Mouse (Mus musculus) hindbrain, embryonic 12.5 days (tissue): Measurements from ENCODE around the gene Rnf19b. TPM values are rescaled to one million over a fixed set of nuclear protein-coding genes. Genes with fewer than 3 reads are reported as not detected.

Experiments
- ATAC-seq: fragments of 200-750 bp; cut with Nextera tagmentation; 2 replicates; pipeline ENCODE4 v1.8.0; 2017; ENCODE audit warnings: moderate TSS enrichment; ENCODE audit not compliant: low FRiP score
- H3K27ac ChIP-seq: fragments of 300-500 bp; sonication (generic); 2 replicates; pipeline ENCODE4 v1.5.1; 2016; ENCODE audit warnings: mild to moderate bottlenecking
- H3K27me3 ChIP-seq: fragments of 300-500 bp; sonication (generic); 2 replicates; pipeline ENCODE4 v1.6.1; 2016; ENCODE audit warnings: mild to moderate bottlenecking
- H3K36me3 ChIP-seq: fragments of 300-500 bp; sonication (generic); 2 replicates; pipeline ENCODE4 v1.6.1; 2016; ENCODE audit warnings: mild to moderate bottlenecking
- H3K4me1 ChIP-seq: fragments of 300-500 bp; sonication (generic); 2 replicates; pipeline ENCODE4 v1.6.1; 2016
- H3K4me2 ChIP-seq: fragments of 300-500 bp; sonication (generic); replicated peaks from 2 replicates; pipeline ENCODE4 v1.6.1; 2016; ENCODE audit warnings: mild to moderate bottlenecking
- H3K4me3 ChIP-seq: fragments of 300-500 bp; sonication (generic); 2 replicates; pipeline ENCODE4 v1.5.1; 2016; ENCODE audit warnings: mild to moderate bottlenecking
- H3K9ac ChIP-seq: fragments of 300-500 bp; sonication (generic); 2 replicates; pipeline ENCODE4 v1.6.1; 2016; ENCODE audit warnings: mild to moderate bottlenecking, moderate library complexity
- H3K9me3 ChIP-seq: fragments of 300-500 bp; sonication (generic); replicated peaks from 2 replicates; pipeline ENCODE4 v1.6.1; 2016; ENCODE audit warnings: mild to moderate bottlenecking
- WGBS: fragments of 180-500 bp; shearing (Covaris S2); methylation state at CpG from one replicate; pipeline ENCODE4 v1.1.7; 2016; 5-methylcytosine and 5-hydroxymethylcytosine counted together
- polyA plus RNA-seq: library from polyadenylated mRNA; unstranded; fragments of >200 nt; fragmentation: Nextera tagmentation; extraction: Ambion mirVana; gene quantifications from 2 replicates; pipeline ENCODE4 v1.2.1, GENCODE M21; 2016

Gene Rnf19b
- polyA plus RNA-seq, 1 experiment from 2014 or later, result 17.7 TPM

DNA sequence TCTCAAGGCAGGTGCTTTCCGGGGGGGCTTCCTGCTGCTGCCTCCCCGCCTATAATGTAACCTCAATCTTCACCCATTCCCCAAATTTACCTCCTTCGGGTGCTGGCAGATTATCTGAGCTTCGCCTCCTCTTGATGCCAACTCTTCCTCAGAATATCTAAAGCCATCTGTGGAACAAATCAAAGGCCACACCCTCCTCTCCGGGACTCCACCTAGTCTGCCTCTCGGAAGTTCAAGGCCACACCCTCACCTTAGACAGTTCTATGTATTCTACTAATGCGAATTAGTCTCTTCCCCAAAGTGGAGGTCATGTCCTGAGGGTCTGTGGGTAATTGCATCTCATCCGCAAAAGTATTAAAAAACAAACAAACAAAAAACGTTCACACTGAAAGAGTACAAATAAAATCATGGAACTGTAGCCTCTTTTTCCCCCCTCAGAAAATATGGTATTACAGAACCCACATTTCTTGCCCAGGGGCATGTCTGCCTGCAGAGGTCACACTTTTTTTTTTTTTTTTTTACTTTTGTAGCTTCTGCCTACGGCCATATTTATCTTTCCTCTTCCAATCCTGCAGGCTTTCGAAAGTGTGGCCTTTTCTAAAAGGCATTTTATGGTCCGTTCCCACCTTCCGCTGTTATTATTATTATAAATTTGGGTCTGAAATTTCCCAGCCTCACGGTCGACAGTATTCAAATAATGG, 10.2 kb upstream of the Rnf19b start:
- Histone ChIP-seq H3K4me1 (peaks cover 18% of the 10 kb centered on the region), H3K27me3 (peaks cover 41% of the 10 kb centered on the region), H3K27ac (peak overlapping the region; percentile 96), H3K9me3 (no peaks in the 10 kb centered on the region), H3K9ac (peak overlapping the region; percentile 75), H3K4me2 (peak overlapping the region; percentile 92), H3K36me3 (no peaks in the 10 kb centered on the region), H3K4me3 (peak overlapping the region; percentile 47)
- 20% methylated on average over 15 of the region's 15 CpGs for WGBS
- ATAC-seq, result no peak

DNA sequence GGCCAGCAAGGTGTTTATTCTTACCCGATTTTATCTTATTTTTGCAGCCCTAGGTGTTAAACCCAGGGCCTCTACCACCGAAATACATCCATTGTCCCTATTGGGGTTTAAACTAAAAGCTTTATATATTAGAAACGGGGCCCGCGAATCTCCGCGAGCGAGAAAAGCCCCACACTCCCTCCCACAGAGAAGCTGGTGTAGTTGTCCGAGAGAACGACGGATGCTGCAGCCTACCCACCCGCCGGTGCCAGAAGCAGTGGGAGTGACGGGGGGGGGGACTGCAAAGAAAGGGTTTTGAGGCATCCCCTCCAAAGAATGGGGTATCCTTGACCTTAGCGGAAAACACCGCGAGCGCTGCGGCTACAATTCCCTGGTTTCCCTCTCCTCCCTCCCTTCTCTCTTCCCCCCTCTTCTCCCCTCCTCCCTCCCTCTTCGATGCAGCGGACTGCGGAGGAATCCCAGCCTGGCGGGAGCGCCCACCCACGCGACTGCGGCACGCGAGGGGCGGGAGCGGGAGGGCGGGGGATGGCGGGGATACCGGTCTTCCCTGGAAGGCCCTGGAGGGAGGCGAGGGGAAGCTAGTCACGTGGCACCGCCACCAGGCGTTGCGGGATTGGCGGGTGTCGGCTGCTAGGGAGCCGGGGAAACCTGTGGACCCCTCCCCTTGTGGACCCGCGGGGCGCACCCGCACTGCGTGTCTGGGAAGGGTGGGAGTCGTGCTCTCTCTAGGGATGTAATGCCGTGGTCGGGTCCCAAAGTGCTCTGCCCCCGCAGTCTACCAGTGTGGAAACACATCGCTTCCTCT, 9.4 kb upstream of the Rnf19b start:
- Histone ChIP-seq H3K4me1 (peaks cover 18% of the 10 kb centered on the region), H3K36me3 (no peaks in the 10 kb centered on the region), H3K27ac (peak overlapping the region; percentile 96), H3K9me3 (no peaks in the 10 kb centered on the region), H3K9ac (peak overlapping the region; percentile 75), H3K4me3 (peak overlapping the region; percentile 47), H3K4me2 (peak overlapping the region; percentile 92), H3K27me3 (peaks cover 41% of the 10 kb centered on the region)
- peak; percentile 94 for ATAC-seq
- under 1% methylated on average over 40 of the region's 52 CpGs for WGBS

DNA sequence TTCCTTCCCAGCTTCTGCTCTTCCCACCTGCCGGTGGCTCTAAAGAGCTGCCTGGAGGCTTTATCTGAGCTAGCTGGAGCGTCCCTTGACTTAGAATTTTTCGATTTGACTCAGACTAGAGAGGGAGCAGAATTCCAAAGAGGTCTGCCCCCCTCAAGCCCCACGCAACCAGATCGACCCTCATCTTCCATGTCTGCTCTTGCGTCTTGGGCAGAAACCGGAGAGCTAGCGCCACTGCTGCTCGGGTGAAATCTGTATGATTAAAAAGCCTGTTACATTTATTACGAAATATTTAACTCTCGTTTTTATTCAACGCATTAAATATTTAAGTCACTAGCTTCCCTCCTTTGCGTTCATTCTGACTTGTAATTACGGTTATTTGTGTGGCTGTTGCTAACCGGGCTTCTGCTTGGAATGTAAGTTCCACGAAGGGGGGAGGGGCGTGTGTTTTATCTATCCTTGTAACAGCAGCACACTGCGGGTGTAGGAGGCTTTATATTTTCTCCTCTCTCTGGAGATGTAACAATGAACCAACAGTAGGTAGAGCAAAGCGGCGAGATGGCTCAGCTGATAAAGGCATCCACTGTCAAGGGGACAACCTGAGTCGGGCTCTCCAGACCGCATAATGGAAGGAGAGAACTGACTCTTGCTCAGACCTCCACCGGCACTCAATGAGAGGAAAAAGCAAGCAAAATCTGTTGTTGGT, 8.6 kb upstream of the Rnf19b start:
- Histone ChIP-seq H3K9ac (peak overlapping the region; percentile 75), H3K9me3 (no peaks in the 10 kb centered on the region), H3K27ac (peak overlapping the region; percentile 96), H3K4me1 (peaks cover 18% of the 10 kb centered on the region), H3K4me3 (peak overlapping the region; percentile 47), H3K4me2 (peak overlapping the region; percentile 92), H3K27me3 (peaks cover 41% of the 10 kb centered on the region), H3K36me3 (no peaks in the 10 kb centered on the region)
- ATAC-seq, result peak; percentile 12
- 3% methylated on average over 23 of the region's 23 CpGs for WGBS

DNA sequence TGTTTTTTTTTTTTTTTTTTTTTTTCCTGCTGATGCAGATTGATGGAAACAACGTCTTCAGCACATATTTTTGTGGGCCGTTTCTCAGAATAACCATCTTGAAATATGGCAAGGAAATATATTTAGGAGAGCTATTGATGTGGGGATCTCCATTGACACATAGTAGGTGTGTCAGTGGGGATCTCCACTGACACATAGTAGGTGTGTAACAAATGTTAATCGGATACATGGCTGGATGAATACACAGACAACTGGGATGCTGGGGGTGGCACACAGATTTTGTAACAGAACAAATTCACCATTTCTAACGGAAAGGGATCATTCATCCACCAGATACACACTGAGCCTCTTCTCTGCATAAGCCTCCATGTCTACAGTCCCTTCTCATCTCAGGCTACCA, 7.7 kb upstream of the Rnf19b start:
- no peak overlapping the region for H3K9ac ChIP-seq
- peaks cover 41% of the 10 kb centered on the region for H3K27me3 ChIP-seq
- peak overlapping the region; percentile 96; the same call in 1 of the 2 replicates for H3K27ac ChIP-seq
- peaks cover 18% of the 10 kb centered on the region for H3K4me1 ChIP-seq
- H3K9me3 ChIP-seq, result no peaks in the 10 kb centered on the region
- WGBS, result 72% methylated on average over 4 of the region's 4 CpGs
- no peaks in the 10 kb centered on the region for H3K36me3 ChIP-seq
- no peak overlapping the region for H3K4me2 ChIP-seq
- no peak for ATAC-seq
- no peak overlapping the region for H3K4me3 ChIP-seq

DNA sequence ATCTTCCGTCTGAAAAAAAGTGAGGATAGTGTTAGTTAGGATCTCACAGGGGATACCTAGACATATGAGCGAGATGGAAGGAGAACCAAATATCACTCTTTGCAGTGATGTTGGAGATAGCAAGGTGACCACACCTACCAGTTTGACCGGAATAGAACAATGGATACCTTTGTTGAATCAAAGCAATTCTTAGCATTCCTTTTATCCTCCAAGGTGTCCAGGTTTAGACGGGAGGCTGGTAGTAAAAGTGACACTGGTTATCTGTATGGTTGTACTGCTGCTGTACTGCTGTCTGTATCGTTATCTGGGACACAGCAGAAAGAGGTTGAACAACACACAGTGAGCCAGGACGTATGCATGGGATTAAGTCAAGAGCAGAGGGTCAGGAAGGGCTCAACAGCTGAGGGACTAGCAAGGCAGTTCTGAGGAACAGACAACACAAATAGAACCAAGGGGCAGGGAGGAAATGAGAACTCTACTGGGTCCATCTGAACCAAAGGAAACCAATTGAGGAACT, 7.1 kb upstream of the Rnf19b start:
- Histone ChIP-seq H3K36me3 (no peaks in the 10 kb centered on the region), H3K4me3 (no peak overlapping the region), H3K9ac (no peak overlapping the region), H3K27ac (no peak overlapping the region), H3K9me3 (no peaks in the 10 kb centered on the region), H3K4me1 (peaks cover 18% of the 10 kb centered on the region), H3K27me3 (peaks cover 37% of the 10 kb centered on the region), H3K4me2 (no peak overlapping the region)
- ATAC-seq, result no peak
- WGBS, result 71% methylated on average over 6 of the region's 6 CpGs

DNA sequence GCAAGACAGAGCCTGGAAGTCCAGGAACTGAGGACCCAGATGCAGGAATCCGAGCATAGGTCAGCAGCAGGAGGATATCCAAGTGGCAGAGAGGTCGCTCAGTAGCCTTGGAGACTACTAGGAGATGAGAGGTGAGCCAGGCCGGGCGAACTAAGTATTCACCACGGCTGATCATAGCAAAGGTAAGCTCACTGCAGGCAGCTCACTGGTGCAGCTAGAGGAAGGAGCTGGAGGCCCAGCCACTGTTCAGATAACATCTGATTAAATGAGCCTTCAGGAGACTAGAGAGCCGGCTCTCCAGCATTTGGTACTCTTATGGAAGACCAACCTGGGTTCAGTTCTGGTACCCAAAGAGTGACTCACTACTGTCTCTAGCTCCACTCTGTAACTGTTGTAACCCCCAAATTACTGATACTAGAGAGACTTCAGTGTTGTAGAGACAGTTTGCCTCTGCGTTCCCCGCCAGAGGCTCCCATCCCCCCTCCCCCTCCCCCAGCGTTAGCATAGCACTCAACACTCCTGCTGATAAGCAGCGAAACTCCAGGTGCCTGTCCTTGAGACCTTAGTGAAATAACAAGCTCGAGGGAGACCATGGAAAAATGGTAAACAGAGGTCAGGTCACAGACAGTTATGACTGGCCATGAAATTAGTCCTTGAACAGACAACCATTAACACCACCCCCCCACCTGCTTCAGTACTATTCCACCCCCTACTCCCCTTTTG, 6.4 kb upstream of the Rnf19b start:
- H3K9ac ChIP-seq, result no peak overlapping the region
- H3K27ac ChIP-seq, result no peak overlapping the region
- H3K9me3 ChIP-seq, result no peaks in the 10 kb centered on the region
- H3K4me3 ChIP-seq, result no peak overlapping the region
- H3K36me3 ChIP-seq, result no peaks in the 10 kb centered on the region
- WGBS, result 29% methylated on average over 11 of the region's 11 CpGs
- H3K4me1 ChIP-seq, result peaks cover 18% of the 10 kb centered on the region
- peaks cover 31% of the 10 kb centered on the region for H3K27me3 ChIP-seq
- no peak for ATAC-seq
- H3K4me2 ChIP-seq, result no peak overlapping the region

DNA sequence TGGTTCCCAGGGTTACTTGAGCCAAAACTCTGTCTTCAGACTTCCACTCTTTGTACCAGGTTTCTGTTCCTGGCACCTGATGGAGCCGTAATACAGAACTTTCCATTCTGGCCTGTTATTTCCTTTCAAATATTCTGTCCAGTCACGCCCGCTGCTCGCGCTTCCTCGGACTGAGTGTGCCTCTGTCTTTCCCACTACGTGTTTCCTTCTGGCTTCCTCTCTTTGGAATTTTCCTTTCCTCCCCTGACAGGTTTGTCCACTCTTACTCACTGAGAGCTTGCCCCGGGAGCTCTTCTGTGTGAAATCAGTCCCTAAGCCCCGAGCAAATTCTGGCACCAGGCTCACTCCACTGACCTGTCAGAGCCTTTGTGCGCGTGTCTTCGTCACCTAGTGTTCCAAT, 3.3 kb upstream of the Rnf19b start:
- ATAC-seq, result no peak
- 87% methylated on average over 12 of the region's 12 CpGs for WGBS
- H3K27me3 ChIP-seq, result peaks cover 17% of the 10 kb centered on the region
- H3K9ac ChIP-seq, result no peak overlapping the region
- H3K4me3 ChIP-seq, result no peak overlapping the region
- no peaks in the 10 kb centered on the region for H3K9me3 ChIP-seq
- no peak overlapping the region for H3K4me2 ChIP-seq
- peaks cover 11% of the 10 kb centered on the region for H3K4me1 ChIP-seq
- H3K36me3 ChIP-seq, result no peaks in the 10 kb centered on the region
- H3K27ac ChIP-seq, result no peak overlapping the region

DNA sequence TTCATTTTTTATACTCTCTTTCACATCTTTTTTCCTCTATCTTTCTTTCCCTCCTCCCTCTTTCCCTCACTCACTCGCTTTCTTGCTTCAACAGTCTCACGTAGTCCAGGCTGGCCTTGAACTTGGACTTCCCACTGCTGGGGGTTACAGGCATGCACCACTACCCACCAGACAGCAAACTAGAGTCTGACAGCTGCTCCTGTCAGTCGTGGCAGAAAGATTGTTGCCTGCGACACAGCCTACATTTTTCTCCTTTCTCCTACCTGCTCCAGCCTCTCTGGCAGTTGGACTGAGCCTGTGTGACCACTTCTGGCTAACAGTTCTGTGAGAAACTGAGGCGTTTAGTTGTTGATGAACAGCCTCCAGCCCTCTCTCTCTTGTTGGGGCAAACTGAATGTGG, 2.5 kb upstream of the Rnf19b start:
- Histone ChIP-seq H3K9ac (no peak overlapping the region), H3K4me3 (no peak overlapping the region), H3K36me3 (no peaks in the 10 kb centered on the region), H3K4me1 (peaks cover 11% of the 10 kb centered on the region), H3K4me2 (no peak overlapping the region), H3K27me3 (peaks cover 10% of the 10 kb centered on the region), H3K9me3 (no peaks in the 10 kb centered on the region), H3K27ac (no peak overlapping the region)
- WGBS, result 85% methylated on average over 5 of the region's 5 CpGs
- ATAC-seq, result no peak

DNA sequence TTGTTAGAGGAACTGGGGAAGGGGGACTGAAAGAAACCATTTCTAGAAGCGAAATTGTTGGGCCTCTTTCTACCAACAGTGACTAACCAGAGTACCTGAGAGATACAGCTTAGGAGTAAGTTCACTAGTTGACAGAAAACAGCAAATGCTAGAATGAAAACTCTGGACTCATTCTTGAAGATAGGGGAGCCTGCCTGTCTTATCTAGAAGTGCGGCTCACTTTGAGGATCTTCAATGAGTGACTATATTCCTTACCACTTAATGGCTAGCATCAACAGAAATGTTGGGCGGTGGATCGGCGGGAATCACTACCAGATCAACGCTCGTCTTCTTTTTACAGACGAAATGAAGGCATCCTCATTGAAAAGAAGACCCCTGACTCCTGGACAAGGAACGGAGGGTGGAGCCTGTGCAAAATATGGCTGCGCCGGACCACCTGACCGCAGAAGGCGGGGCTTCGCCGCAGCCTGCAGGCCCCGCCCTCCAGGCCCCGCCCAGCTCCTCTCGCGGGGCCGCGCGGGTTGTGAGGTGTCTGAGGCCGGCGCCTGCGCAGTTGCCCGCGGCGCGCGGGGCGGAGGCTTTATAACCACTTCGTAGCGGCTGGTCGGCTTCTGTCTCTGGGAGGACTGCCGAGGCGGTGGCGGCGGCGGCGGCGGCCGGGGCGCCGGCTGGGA, 401 bp upstream of the Rnf19b start:
- no peaks in the 10 kb centered on the region for H3K36me3 ChIP-seq
- H3K4me2 ChIP-seq, result peak overlapping the region; percentile 99
- peak; percentile 96 for ATAC-seq
- H3K27ac ChIP-seq, result peak overlapping the region; percentile 92
- H3K4me1 ChIP-seq, result peaks cover 19% of the 10 kb centered on the region
- H3K27me3 ChIP-seq, result no peaks in the 10 kb centered on the region
- peak overlapping the region; percentile 90 for H3K4me3 ChIP-seq
- 5% methylated on average over 33 of the region's 44 CpGs for WGBS
- H3K9ac ChIP-seq, result peak overlapping the region; percentile 94
- no peaks in the 10 kb centered on the region for H3K9me3 ChIP-seq

DNA sequence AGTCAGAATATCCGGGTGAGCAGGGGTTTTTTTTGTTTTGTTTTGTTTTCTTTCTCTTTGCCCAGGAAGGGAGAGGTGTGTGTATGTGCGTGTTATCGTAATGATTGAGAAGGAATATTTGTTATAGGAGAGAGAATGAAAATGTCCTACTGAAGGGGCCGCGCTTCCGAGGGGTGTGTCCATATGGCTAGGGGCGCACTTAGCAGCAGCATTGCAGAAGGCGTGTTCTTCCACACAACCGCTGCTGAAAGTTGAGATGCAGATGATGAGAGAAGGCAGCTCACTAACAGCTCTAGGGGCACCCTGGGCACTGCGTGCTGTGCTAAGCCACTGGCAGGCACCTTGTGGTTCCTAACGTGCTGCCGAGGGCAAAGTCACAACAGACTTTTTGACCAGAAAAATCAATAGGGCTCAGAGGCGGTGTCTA, 1.1 kb downstream of the Rnf19b start:
- no peak for ATAC-seq
- peak overlapping the region; percentile 92; the same call in 1 of the 2 replicates for H3K27ac ChIP-seq
- 5% methylated on average over 13 of the region's 13 CpGs for WGBS

DNA sequence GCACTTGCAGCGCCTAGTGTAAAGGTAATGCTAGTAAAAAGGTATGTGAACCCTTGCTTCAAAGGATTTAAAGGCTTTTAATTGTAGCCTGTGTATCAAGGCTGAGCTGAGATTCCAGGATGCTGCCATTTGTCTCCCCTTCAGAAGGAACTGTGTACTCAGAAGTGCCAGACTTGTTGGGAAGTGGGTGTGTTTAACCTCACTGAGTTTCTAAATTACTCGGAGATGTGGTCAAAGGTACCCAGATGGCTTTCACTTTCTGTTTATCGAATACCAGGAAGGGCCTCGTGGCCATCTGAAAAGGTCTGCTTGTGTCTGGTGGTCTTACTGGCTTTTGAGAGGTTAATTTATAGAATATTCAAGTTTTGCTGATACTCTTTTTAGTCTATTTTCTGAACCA, 1.9 kb downstream of the Rnf19b start:
- Histone ChIP-seq H3K36me3 (no peaks in the 10 kb centered on the region), H3K4me2 (peak overlapping the region; percentile 99), H3K4me1 (peaks cover 19% of the 10 kb centered on the region), H3K27me3 (no peaks in the 10 kb centered on the region), H3K27ac (no peak overlapping the region), H3K9ac (0 out of 2 replicates have a peak overlapping the region, but pooled peaks have one; percentile 94), H3K4me3 (peak overlapping the region; percentile 90), H3K9me3 (no peaks in the 10 kb centered on the region)
- 51% methylated on average over 4 of the region's 4 CpGs for WGBS
- ATAC-seq, result no peak

More for the DNA sequence above, 1.1 kb downstream of the Rnf19b start:
- no peaks in the 10 kb centered on the region for H3K9me3 ChIP-seq
- no peaks in the 10 kb centered on the region for H3K36me3 ChIP-seq
- H3K4me2 ChIP-seq, result peak overlapping the region; percentile 99
- peaks cover 19% of the 10 kb centered on the region for H3K4me1 ChIP-seq
- H3K9ac ChIP-seq, result peak overlapping the region; percentile 94
- peak overlapping the region; percentile 90 for H3K4me3 ChIP-seq
- H3K27me3 ChIP-seq, result no peaks in the 10 kb centered on the region
